Mouse (Mus musculus) liver, embryonic 11.5 days (tissue): Measurements from ENCODE around the gene Gpr88. TPM values are rescaled to one million over a fixed set of nuclear protein-coding genes. Genes with fewer than 3 reads are reported as not detected.

Experiments used
- ATAC-seq: fragments of 200-750 bp; cut with Nextera tagmentation; replicated peaks from 2 replicates; pipeline ENCODE4 v1.8.0; 2017; ENCODE audit warnings: moderate number of reproducible peaks, mild to moderate bottlenecking, moderate TSS enrichment, moderate library complexity; ENCODE audit not compliant: low FRiP score
- DNase-seq: peaks from one replicate; pipeline ENCODE4 v3.0.0-alpha.2; 2017; ENCODE audit warnings: low spot score
- H3K27ac ChIP-seq: fragments of 300-500 bp; sonication (generic); 2 replicates; pipeline ENCODE4 v1.5.1; 2014; ENCODE audit warnings: mild to moderate bottlenecking, low read depth, low read length, control low read depth
- H3K27me3 ChIP-seq: fragments of 300-500 bp; sonication (generic); replicated peaks from 2 replicates; pipeline ENCODE4 v1.6.1; 2014; ENCODE audit warnings: low read length, mixed read lengths; ENCODE audit not compliant: control insufficient read depth, insufficient read depth
- H3K36me3 ChIP-seq: fragments of 300-500 bp; sonication (generic); 2 replicates; pipeline ENCODE4 v1.6.1; 2014; ENCODE audit warnings: mild to moderate bottlenecking, low read length, moderate library complexity, mixed read lengths; ENCODE audit not compliant: control insufficient read depth, insufficient read depth
- H3K4me1 ChIP-seq: fragments of 300-500 bp; sonication (generic); replicated peaks from 2 replicates; pipeline ENCODE4 v1.6.1; 2014; ENCODE audit warnings: low read length, mixed read lengths; ENCODE audit not compliant: control insufficient read depth, insufficient read depth
- H3K4me2 ChIP-seq: fragments of 300-500 bp; sonication (generic); 2 replicates; pipeline ENCODE4 v1.6.1; 2014; ENCODE audit warnings: mild to moderate bottlenecking, control low read depth, moderate library complexity
- H3K4me3 ChIP-seq: fragments of 300-500 bp; sonication (generic); 2 replicates; pipeline ENCODE4 v1.5.1; 2014; ENCODE audit warnings: low read depth, low read length, control low read depth
- H3K9ac ChIP-seq: fragments of 300-500 bp; sonication (generic); 2 replicates; pipeline ENCODE4 v1.6.1; 2014; ENCODE audit warnings: low read depth, low read length, control low read depth
- H3K9me3 ChIP-seq: fragments of 300-500 bp; sonication (generic); 2 replicates; pipeline ENCODE4 v1.6.1; 2016; ENCODE audit warnings: low read length, inconsistent platforms, mixed read lengths; ENCODE audit not compliant: control insufficient read depth
- WGBS: fragments of 180-500 bp; shearing (Covaris S2); extraction: QIAGEN DNeasy Blood & Tissue Kit; methylation state at CpG from one replicate; pipeline ENCODE4 v1.1.7; 2014; 5-methylcytosine and 5-hydroxymethylcytosine counted together
- polyA plus RNA-seq: library from polyadenylated mRNA; unstranded; fragments of >200 nt; fragmentation: Nextera tagmentation; extraction: Ambion mirVana; gene quantifications from 2 replicates; pipeline ENCODE4 v1.2.1, GENCODE M21; 2014

Gpr88 gene
- polyA plus RNA-seq, 1 experiment from 2014 or later: 0.34 TPM

- no peaks in the 10 kb centered on the region for H3K27me3 ChIP-seq
- WGBS: 84% methylated on average over 5 of the region's 5 CpGs
Measured at GRCm38 (mm10) chr3:116232763-116233162, 20.5 kb downstream of the Gpr88 start.

DNA sequence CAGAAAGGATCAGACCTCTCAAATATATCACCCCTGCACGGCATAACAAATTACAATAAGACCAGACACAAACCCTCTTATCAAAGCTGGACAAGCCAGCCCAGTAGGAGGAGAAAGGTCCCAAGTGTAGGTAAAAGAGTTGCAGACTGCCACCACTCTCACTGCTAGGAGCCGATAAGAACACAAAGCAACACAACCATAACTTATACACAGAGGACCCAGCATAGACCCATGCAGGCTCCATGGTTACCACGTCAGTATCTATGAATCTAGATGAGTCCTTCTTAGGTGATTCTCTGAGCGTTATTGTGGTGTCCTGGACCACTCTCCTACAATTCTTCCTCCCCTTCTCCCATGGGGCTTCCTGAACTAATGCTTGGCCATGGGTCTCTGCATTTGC is 24.0 kb downstream of the Gpr88 start:
- Histone ChIP-seq H3K4me2 (no peak overlapping the region), H3K4me1 (no peaks in the 10 kb centered on the region), H3K9me3 (no peaks in the 10 kb centered on the region), H3K9ac (no peak overlapping the region), H3K4me3 (no peak overlapping the region), H3K27me3 (no peaks in the 10 kb centered on the region), H3K27ac (no peak overlapping the region), H3K36me3 (no peaks in the 10 kb centered on the region)
- WGBS: 74% methylated on average over 4 of the region's 4 CpGs
- ATAC-seq (peak; percentile 45; the same call in 1 of the 2 replicates), DNase-seq (no peak)

More at GRCm38 (mm10) chr3:116232763-116233162, 20.5 kb downstream of the Gpr88 start:
- no peak overlapping the region for H3K9ac ChIP-seq
- no peak for ATAC-seq
- no peaks in the 10 kb centered on the region for H3K4me1 ChIP-seq
- no peak overlapping the region for H3K4me2 ChIP-seq
- no peak overlapping the region for H3K4me3 ChIP-seq
- H3K36me3 ChIP-seq: no peaks in the 10 kb centered on the region
- no peak overlapping the region for H3K27ac ChIP-seq
- H3K9me3 ChIP-seq: no peaks in the 10 kb centered on the region
- DNase-seq: no peak

DNA sequence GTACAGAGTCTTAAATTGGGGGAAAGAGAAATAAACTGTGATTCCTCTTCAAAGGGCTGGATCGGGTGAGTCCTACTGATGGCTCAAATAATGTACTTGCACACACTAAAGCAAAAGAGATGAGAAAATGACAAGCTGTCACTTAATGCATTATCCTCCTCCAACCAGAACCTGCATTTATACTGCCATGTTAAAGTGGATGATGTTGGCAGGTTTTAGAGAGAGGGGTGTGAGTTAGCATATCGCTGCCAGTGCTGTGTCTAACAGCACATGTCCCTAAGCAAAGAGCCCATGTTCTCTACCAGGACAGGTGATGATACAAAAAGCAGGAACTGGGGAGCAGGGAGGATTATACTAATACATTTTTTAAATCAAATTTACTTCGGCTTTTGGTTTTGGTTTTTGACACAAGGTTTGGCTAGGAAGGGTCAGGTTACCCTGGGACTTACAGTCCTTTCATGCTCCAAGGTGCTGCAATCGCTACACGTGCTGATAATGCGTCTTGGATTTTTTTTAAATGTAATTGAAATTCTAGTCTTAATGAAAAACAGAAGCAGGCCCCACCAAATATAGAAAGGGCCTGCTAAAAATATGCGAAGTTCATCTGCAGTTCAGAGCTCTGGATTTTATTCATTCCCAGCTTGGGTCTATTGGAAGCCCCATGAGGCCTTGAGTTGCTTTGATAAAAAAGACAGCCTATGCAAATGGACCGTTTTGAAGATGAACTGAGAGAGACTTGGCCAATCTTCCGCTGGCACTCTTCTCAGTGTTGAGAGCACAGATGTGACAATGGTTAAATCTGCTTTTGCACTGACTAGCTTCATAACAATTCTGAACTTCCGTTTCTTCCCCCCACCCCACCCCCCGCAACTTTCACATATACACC is 24.7 kb downstream of the Gpr88 start:
- Histone ChIP-seq H3K4me2 (no peak overlapping the region), H3K27me3 (no peaks in the 10 kb centered on the region), H3K4me1 (no peaks in the 10 kb centered on the region), H3K27ac (no peak overlapping the region), H3K9me3 (no peaks in the 10 kb centered on the region), H3K9ac (no peak overlapping the region), H3K36me3 (no peaks in the 10 kb centered on the region), H3K4me3 (no peak overlapping the region)
- no peak for ATAC-seq
- no peak for DNase-seq
- 67% methylated on average over 11 of the region's 11 CpGs for WGBS

- Histone ChIP-seq H3K27ac (no peak overlapping the region), H3K9me3 (no peaks in the 10 kb centered on the region), H3K36me3 (no peaks in the 10 kb centered on the region), H3K27me3 (no peaks in the 10 kb centered on the region), H3K4me2 (no peak overlapping the region), H3K4me3 (no peak overlapping the region), H3K9ac (no peak overlapping the region), H3K4me1 (no peaks in the 10 kb centered on the region)
- DNase-seq (no peak), ATAC-seq (no peak)
- 76% methylated on average over 5 of the region's 5 CpGs for WGBS
Measured at GRCm38 (mm10) chr3:116227383-116227782, 25.9 kb downstream of the Gpr88 start.

DNA sequence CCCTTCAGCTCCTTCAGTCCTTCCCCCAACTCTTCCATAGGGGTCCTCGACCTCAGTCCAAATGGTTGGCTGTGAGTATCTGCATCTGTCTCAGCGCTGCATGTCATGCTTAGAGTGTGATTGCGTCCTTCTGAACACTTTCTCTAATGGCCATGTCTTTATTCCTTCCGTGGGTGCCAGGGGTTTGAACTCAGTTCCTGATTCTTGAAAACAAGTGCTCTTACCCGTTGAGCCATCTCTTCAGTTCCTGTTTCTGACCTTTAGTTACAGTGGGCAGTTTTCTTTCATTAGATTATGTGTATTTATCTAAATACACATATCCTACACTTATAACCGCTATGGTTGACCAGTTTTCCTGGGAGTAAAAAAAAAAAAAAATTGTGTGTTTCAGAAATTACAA is 26.4 kb downstream of the Gpr88 start:
- no peaks in the 10 kb centered on the region for H3K27me3 ChIP-seq
- H3K4me1 ChIP-seq: no peaks in the 10 kb centered on the region
- DNase-seq: no peak
- no peak for ATAC-seq
- no peak overlapping the region for H3K4me3 ChIP-seq
- 73% methylated on average over 6 of the region's 6 CpGs for WGBS
- no peak overlapping the region for H3K27ac ChIP-seq
- H3K36me3 ChIP-seq: no peaks in the 10 kb centered on the region
- no peak overlapping the region for H3K4me2 ChIP-seq
- H3K9ac ChIP-seq: no peak overlapping the region
- H3K9me3 ChIP-seq: no peaks in the 10 kb centered on the region

DNA sequence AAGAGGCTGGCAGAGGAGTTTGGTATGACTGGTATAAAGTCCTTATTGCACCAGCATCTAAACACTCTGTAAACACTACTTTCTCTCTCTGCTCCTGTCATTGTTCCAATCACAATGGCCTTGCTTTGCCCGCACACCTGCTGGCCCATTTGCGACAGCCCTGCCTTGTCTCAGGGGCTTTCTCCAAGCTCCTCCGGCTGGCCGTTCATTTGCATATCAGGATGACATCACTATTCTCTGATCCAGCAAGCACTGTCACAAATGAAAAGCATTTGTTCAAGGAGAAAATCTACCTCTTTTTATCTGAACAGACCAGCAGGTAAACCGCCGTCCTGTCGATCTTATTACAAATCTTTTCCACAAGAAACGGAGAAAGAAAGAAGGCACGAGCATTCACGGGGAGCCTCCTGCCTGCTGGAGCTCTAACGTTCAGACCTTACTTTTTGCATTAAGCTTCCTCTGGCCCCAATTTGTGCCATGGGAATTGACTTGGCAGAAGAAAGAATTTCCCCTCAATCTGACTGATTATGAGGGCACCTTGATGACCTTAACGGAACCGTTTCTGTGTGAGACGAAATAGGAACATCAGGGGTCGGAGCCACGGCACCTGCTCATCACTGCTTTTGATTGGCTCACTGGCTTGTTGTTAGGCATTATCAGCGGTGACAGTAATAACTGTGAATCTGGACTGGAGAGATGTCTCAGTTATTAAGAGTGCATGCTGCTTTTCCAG is 30.6 kb downstream of the Gpr88 start:
- Histone ChIP-seq H3K27me3 (no peaks in the 10 kb centered on the region), H3K9ac (no peak overlapping the region), H3K36me3 (no peaks in the 10 kb centered on the region), H3K4me3 (no peak overlapping the region), H3K4me2 (no peak overlapping the region), H3K27ac (no peak overlapping the region), H3K9me3 (no peaks in the 10 kb centered on the region), H3K4me1 (no peaks in the 10 kb centered on the region)
- 47% methylated on average over 17 of the region's 17 CpGs for WGBS
- no peak for DNase-seq
- no peak for ATAC-seq

DNA sequence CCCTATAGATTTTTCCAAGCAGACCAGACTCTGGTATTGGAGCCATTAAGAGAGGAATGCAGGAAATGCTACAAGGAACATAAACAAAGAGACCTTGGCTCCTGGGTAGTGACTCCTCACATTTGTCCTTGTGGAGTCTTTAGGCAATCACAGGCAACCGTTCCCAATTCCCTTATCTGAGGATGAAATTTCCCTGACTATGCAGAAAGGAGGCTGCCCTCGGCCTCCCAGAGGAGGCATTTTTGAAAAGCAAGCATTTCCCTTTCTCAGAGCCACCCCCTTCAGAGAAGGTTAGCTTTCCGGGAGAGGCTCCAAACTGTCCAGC is 31.7 kb downstream of the Gpr88 start:
- Histone ChIP-seq H3K27ac (no peak overlapping the region), H3K27me3 (no peaks in the 10 kb centered on the region), H3K4me1 (no peaks in the 10 kb centered on the region), H3K36me3 (no peaks in the 10 kb centered on the region), H3K4me3 (no peak overlapping the region), H3K9me3 (no peaks in the 10 kb centered on the region), H3K4me2 (no peak overlapping the region), H3K9ac (no peak overlapping the region)
- 33% methylated on average over 3 of the region's 3 CpGs for WGBS
- ATAC-seq: no peak
- no peak for DNase-seq

DNA sequence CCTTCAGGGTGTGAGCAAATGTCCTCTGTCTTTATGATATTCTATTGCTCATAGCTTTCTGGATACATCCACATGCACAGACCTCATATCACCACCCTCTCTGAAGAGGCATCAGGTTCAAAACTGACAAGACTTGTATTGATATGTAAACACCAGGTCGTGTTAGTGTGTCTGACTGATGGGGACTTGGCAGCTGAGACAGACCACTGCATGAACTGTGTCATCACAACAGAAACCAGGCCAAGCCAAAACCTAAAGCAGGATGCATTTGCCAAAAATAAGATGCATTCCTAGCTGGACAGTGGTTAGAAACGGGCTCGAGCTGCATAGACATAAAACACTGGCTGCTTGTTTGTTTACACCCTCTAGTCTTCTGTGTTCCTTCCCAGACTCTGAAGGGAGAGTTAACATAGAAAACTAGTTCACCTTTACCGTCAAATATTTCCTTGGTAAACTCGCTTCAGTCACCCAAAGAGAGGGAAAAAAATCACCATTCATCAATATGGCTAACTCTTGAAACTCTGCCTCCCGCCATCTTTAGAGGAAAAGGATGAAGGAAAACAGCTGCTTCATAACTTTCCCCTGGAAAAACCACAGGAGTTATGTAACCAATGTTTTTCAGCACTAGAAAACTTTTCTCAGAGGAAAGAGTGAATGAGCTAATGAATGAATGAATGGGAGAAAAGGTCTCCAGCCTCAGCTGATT is 32.2 kb downstream of the Gpr88 start:
- Histone ChIP-seq H3K27ac (no peak overlapping the region), H3K9me3 (no peaks in the 10 kb centered on the region), H3K4me3 (no peak overlapping the region), H3K36me3 (no peaks in the 10 kb centered on the region), H3K4me1 (no peaks in the 10 kb centered on the region), H3K9ac (no peak overlapping the region), H3K27me3 (no peaks in the 10 kb centered on the region), H3K4me2 (no peak overlapping the region)
- ATAC-seq (no peak), DNase-seq (no peak)
- 62% methylated on average over 6 of the region's 6 CpGs for WGBS
